Mouse (Mus musculus) gastrocnemius, postnatal 4 days (tissue): ENCODE results near the gene Aasdh. TPM values are rescaled to one million over a fixed set of nuclear protein-coding genes. Genes with fewer than 3 reads are reported as not detected.
A peak's percentile ranks its signal among the peaks of the same experiment; 100 is the strongest.

ENCODE experiments used
- DNase-seq, 2 experiments: peaks; one replicate each; pipeline ENCODE4 v3.0.0; 2021 to 2022; ENCODE audit warnings: low spot score in 2 of 2, mixed read lengths in 2 of 2
- long read RNA-seq, 2 experiments: library from polyadenylated mRNA; stranded (forward); transcript quantifications; one replicate each; pipeline ENCODE4 v2.0.0; 2021
- total RNA-seq, 2 experiments: library from RNA; stranded (reverse); gene quantifications; 2 replicates each; pipeline ENCODE4 v1.2.3; 2021

Aasdh gene
- total RNA-seq, result 10 to 100 TPM; 12.4 to 16.0 TPM
- long read RNA-seq, experiment 1, partial matches to known transcripts, result 1 of 8 reads
- long read RNA-seq, experiment 1, other reads (novel, unspliced or antisense), result 5 of 8 reads
- long read RNA-seq, experiment 2, partial matches to known transcripts, result 1 of 6 reads
- long read RNA-seq, experiment 2, other reads (novel, unspliced or antisense), result 3 of 6 reads

DNA sequence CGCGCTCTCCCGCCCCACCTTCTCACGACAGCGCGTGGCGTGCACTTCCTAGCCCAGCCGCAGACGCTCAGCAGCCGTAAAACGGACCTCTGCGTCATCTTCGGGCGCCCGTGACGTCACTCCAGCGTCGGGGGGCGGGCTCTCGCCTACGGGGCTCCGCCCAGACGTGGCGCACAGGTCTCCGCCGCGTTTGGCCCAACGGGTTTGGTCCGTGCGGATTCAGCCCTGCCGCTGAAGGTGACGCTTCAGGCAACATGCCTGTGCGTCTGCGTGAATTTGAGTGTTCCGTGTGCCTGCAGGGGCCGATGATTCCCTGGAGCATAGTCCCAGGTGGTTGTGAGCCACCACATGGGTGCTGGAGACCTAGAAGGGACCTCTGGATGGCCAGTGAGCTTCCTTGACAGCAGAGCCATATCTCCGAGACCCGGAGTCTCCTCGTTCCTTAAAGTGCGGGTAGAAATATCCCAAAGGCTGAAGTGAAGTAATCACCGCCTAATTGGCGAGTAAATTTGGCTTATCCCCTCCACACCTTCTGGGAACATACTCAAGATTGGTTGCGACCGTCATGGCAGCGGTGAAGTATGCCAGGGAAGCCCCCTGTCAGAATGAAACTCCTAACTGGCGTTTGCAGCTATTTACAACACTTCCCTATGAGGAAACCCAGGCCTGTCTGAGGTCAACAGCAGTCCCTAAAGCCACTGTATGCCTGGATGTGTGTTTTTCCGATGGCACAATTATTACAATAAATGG lies at the start of gene Aasdh:
Gene Aasdh (minus strand): TSS at position 110 of the 750 bp plus-strand sequence.
- DNase-seq, result peak; percentile 96

GRCm38 (mm10) chr5:76954271-76954900 lies 49.1 kb upstream of the Aasdh start:
- DNase-seq, result no peak

- no peak for DNase-seq
Measured at GRCm38 (mm10) chr5:76953794-76954193, 48.5 kb upstream of the Aasdh start.

DNA sequence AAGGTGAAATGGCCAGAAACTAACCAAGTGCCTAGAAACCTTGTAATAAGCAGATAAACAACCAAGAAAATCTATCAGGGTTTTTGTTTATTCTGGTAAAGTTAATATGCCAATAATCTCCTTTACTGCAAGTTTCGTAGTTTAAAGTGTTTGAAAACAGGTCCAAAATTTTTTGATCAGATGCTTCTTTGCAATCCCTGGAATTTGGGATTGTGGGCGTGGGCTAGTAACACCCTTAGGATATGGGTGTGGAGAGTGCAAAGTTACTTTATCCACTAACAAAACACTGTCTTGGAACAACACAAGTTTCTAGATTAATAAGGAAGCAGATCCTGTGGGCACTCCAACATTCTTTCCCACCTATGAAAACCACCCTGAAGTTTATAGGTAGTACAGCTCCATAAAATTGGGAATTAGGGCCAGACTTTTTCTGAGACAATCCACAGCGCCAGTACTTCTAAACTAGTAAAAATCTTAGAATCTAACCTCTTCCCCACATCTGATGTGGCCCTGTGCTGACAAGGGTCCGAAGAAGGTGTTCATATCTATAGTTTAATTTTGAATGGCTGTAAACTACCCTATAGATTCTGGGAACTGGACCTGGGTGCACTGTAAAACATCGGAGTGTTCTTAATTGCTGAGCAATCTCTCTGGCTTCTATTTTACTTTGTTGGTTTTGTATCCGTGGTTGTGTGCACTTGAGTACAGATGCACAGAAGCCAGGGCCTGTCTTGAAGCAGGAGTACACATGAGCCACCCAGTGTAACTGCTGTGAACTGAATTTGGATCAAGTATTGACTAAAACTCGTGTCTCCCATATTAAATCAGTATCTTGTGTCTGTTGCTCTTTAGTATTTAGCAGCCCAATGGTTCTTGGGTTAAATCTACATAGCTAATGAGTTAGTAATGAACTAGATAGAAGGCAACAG lies 47.1 kb upstream of the Aasdh start:
- no peak for DNase-seq

GRCm38 (mm10) chr5:76951106-76952027 lies 46.1 kb upstream of the Aasdh start, which contains the start of the genes Paics and Ppat:
TSS of gene Paics (plus strand) at chr5:76951307.
TSS of gene Ppat (minus strand) at chr5:76951578.
- DNase-seq, result peak; percentile 96 to 99

GRCm38 (mm10) chr5:76950343-76951105 lies 45.2 kb upstream of the Aasdh start:
- peak in 1 of 2 experiments; percentile 16 for DNase-seq

DNA sequence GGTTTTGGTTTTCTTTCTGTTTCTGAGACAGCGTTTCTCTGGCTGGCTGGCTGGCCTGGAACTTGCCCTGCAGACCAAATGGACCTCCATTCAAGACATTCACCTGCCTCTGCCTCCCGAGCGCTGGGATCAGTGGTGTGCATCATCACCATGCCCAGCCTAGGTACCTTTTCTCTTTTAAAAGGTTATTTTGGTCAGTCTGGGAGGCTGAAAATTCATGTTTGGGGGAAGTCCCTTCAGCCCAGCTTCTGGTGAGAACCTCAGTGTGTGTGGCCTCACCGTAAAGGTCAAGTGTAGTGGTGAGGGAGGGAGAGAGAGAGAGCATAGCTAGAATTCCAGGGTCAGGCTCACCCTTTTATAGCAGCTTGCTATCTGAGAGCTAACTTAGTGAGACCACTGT lies 42.4 kb upstream of the Aasdh start:
- DNase-seq, result no peak

GRCm38 (mm10) chr5:76947142-76947541 lies 41.8 kb upstream of the Aasdh start:
- DNase-seq, result no peak

- no peak for DNase-seq
Measured at GRCm38 (mm10) chr5:76945678-76946033, 40.3 kb upstream of the Aasdh start.

GRCm38 (mm10) chr5:76944965-76945677 lies 39.8 kb upstream of the Aasdh start:
- DNase-seq, result no peak

- no peak for DNase-seq
Measured at GRCm38 (mm10) chr5:76942505-76942904, 37.2 kb upstream of the Aasdh start.

DNA sequence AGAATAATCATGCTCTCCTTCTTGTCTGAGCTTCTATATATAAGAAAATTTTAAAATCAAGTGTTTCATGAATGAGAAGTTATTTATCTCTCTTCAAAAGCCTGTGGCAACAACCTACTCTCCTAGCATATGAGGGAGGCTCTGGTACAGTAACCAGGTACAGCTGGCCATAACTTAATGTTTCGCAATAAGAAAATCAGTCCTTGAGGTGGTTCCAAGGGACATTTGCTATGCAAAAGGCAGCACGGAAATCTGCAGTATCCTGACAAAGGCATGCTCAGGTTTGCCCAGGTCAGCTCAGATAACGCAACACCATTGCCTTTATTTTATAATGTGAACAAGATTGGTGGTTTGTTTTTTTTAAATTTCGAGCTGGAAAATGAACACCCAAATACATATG lies 36.7 kb upstream of the Aasdh start:
- DNase-seq, result no peak

DNA sequence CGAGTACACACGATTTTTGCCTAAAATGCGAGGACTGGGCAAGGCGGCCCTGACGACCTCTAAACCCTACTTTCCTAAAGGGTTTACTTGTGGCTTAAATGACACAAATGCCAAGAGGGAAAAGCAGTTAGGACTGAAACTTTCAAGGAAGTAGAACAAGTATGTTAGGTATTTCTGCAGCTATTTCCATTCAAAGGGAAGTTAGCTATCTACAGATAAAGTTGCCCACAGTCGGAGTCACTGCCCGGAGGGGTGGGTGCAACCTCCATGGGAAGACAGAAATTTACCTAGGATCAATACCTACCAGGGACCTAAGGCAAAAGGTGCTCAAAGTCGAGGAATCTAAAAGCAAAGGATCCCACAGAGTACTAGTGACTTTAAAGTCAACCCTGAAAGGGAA lies 34.4 kb upstream of the Aasdh start:
- DNase-seq, result no peak

GRCm38 (mm10) chr5:76929180-76929877 lies 24.0 kb upstream of the Aasdh start:
- no peak for DNase-seq

- DNase-seq, result no peak
Measured at GRCm38 (mm10) chr5:76928124-76928832, 23.0 kb upstream of the Aasdh start.

DNA sequence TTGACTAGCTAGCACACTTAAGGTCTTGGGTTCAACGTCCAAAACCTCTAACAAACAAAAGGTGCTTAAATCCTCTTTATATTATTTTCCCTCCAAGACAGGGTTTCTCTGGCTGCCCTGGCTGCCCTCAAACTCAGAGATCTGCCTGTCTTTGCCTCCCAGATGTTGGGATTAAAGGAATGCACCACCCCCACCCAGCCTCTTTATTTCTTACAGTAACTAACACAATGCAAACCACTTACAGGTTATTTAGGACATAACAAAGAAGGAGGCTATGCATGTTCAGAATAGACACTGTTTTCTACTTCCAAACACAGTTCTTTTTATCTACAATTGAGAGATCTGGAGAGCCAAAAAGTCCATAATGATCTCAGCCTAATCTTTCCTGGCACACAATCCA lies 19.0 kb upstream of the Aasdh start:
- no peak for DNase-seq

- DNase-seq, result peak; percentile 59 to 74
Measured at GRCm38 (mm10) chr5:76923428-76923827, 18.1 kb upstream of the Aasdh start.
